Mouse (Mus musculus): ENCODE data around the gene Ppib.

DNA sequence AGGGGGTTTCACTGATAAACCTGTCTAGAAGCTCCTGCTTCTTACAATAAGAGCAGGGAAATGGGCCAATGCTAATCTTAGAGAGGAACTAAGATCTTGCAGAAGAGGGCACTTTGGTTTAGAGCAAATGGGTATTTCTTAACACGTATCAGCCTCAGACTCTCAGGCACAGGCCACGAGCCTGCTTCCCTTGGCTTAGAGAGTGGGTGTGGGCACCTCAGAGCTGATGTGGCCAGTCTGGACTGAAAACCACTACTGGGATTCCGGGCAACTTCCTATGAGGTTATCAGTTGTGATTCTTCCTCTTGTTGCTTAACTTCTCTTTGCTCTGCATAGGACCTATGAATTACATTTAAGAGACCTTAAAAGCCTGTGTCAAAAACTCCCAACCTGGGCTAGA, 54.3 kb downstream of the Ppib start:
- no peak for TF ChIP-seq CTCF (IDR thresholded peaks at IDR 0.05; ENCODE audit: low read depth)
- no peak for TF ChIP-seq EP300 (optimal IDR thresholded peaks at IDR 0.05)

All from stomach, postnatal 0 days (tissue).